Mouse (Mus musculus): ENCODE measurements around the gene Prr13.

DNA sequence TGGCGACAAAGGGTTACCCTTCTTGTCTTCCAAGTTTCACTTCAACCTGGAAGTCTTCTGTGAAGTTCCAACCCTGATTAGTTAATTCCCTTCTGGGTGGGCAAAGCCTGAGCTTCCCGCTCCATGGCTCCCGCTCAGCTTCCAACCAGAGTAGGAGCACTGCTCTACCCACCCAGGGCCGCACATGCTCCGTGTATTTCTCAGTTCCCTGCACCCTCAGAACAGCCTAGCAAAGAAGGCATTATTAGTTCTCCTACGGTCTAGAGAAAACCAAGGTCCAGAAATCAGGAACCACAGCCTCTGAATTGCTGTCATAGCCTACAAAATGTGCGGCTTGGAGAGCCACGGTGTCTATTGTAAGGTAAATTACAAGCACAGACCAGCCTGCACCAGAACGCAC, 51.3 kb downstream of the Prr13 start:
- TF ChIP-seq FLI1 (IDR thresholded peaks at IDR 0.05; ENCODE audit: low read length): no peak
- TF ChIP-seq GATA1 (IDR thresholded peaks at IDR 0.05; ENCODE audit: borderline replicate concordance, low read length): no peak
